Mouse (Mus musculus): ENCODE measurements around the gene Sf3b2.
"Not testable (repeated sequence)": the region's sequence is repeated elsewhere in the genome, so short reads cannot be mapped to it uniquely, and the experiment has no call there.

Gene Sf3b2

GRCm38 (mm10) chr19:5272801-5273733 is 22.2 kb downstream of the Sf3b2 start, which contains the start of gene Pacs1:
Pacs1 (minus strand) TSS chr19:5273119.
- DNase-seq = peak; percentile 84

- peak; percentile 45 for DNase-seq
These were observed 22.9 kb downstream of the Sf3b2 start for GRCm38 (mm10) chr19:5272326-5272795.

- no peak for DNase-seq
These were observed 23.8 kb downstream of the Sf3b2 start for GRCm38 (mm10) chr19:5271430-5271829.

GRCm38 (mm10) chr19:5269392-5269791 is 25.9 kb downstream of the Sf3b2 start:
- no peak for DNase-seq

GRCm38 (mm10) chr19:5268875-5269274 is 26.4 kb downstream of the Sf3b2 start:
- DNase-seq = no peak

GRCm38 (mm10) chr19:5268017-5268416 is 27.2 kb downstream of the Sf3b2 start:
- DNase-seq = no peak

- no peak for DNase-seq
These were observed 28.2 kb downstream of the Sf3b2 start for GRCm38 (mm10) chr19:5267015-5267414.

GRCm38 (mm10) chr19:5257140-5257539 is 38.1 kb downstream of the Sf3b2 start:
- no peak for DNase-seq

GRCm38 (mm10) chr19:5236981-5237380 is 58.3 kb downstream of the Sf3b2 start:
- not testable (repeated sequence) for DNase-seq

- no peak for DNase-seq
These were observed 62.6 kb downstream of the Sf3b2 start for GRCm38 (mm10) chr19:5232696-5233095.

GRCm38 (mm10) chr19:5230110-5230509 is 65.1 kb downstream of the Sf3b2 start:
- no peak for DNase-seq

- DNase-seq = no peak
These were observed 70.6 kb downstream of the Sf3b2 start for GRCm38 (mm10) chr19:5224624-5225023.

- DNase-seq = no peak
These were observed 71.2 kb downstream of the Sf3b2 start for GRCm38 (mm10) chr19:5224077-5224476.

Measured in right cerebral cortex, postnatal 4 days (tissue).